In genomic region chr17:35044904-35045806, GRCm38 (mm10) we compare ENCODE assay signal across 9 mouse cellular contexts. TPM values are rescaled to one million over a fixed set of nuclear protein-coding genes. Genes with fewer than 3 reads are reported as not detected.
DNase-seq lines count a peak whose midpoint lies in the region; ATAC-seq and TF ChIP-seq lines count a peak whose summit lies in the region.
"Had no signal": no experiment of that assay in that cellular context is flagged by ENCODE, and none has a peak within 500 bp of the region (broad histone marks: within the 10 kb centered on the region; RNA-seq: fewer than 3 reads in every experiment).

No protein-coding gene starts in this region.

- H3K4me2 ChIP-seq in forebrain, embryonic 15.5 days (replicated peaks) = peak overlapping the region; percentile 84
- H3K4me2 ChIP-seq in liver, embryonic 14.5 days (ENCODE audit: low read depth) = peak overlapping the region; percentile 98

- H3K4me1 ChIP-seq in forebrain, embryonic 15.5 days = peaks cover 24% of the 10 kb centered on the region
- peaks cover 57% of the 10 kb centered on the region in 2 experiments for H3K4me1 ChIP-seq in liver, embryonic 14.5 days (replicated peaks; ENCODE audit: control insufficient read depth in 2 of 2, insufficient read depth in 2 of 2, low read length in 1 of 2)

- no peak overlapping the region; the same call in 1 of the 2 replicates for H3K9ac ChIP-seq in forebrain, embryonic 15.5 days (replicated peaks)
- H3K9ac ChIP-seq in liver, embryonic 14.5 days (replicated peaks) = peak overlapping the region; percentile 94

- H3K9me3 ChIP-seq in forebrain, embryonic 15.5 days = no peaks in the 10 kb centered on the region
- no peaks in the 10 kb centered on the region for H3K9me3 ChIP-seq in liver, embryonic 14.5 days (ENCODE audit: control insufficient read depth, low read length)

- peak; percentile 7 for DNase-seq in adrenal gland, postnatal 14 days
- DNase-seq in adrenal gland, adult (ENCODE audit: inconsistent age in 2 of 2, low spot score in 1 of 2) = no peak
- peak; percentile 55 to 78 (median 55) for DNase-seq in liver, embryonic 14.5 days (ENCODE audit: low read depth in 3 of 3, low spot score in 3 of 3)
- DNase-seq in frontal cortex, postnatal 14 days (ENCODE audit: low spot score in 2 of 2) = no peak
- no peak for DNase-seq in adrenal gland, adult 18-20 months (ENCODE audit: low spot score in 2 of 2)

- no peaks in the 10 kb centered on the region for H3K36me3 ChIP-seq in C2C12 (ENCODE audit: control insufficient read depth, insufficient read depth)
- no peaks in the 10 kb centered on the region for H3K36me3 ChIP-seq in forebrain, embryonic 15.5 days
- H3K36me3 ChIP-seq in liver, embryonic 14.5 days (replicated peaks; ENCODE audit: control insufficient read depth, insufficient read depth, low read depth) = no peaks in the 10 kb centered on the region

- WGBS in forebrain, embryonic 15.5 days = 87% methylated on average over 7 of the region's 7 CpGs
- WGBS in liver, embryonic 14.5 days (ENCODE audit: insufficient replicate concordance) = 24% methylated on average over 7 of the region's 7 CpGs

- peak; percentile 80 for TF ChIP-seq EP300 in liver, embryonic 14.5 days (IDR thresholded peaks at IDR 0.05; ENCODE audit: low read depth)

- no peak overlapping the region for H3K27ac ChIP-seq in forebrain, embryonic 15.5 days (replicated peaks)
- H3K27ac ChIP-seq in liver, embryonic 14.5 days = peak overlapping the region; percentile 81

- H3K27me3 ChIP-seq in C2C12 (ENCODE audit: control insufficient read depth, insufficient read depth, insufficient read length) = no peaks in the 10 kb centered on the region
- no peaks in the 10 kb centered on the region for H3K27me3 ChIP-seq in forebrain, embryonic 15.5 days
- no peaks in the 10 kb centered on the region for H3K27me3 ChIP-seq in liver, embryonic 14.5 days (ENCODE audit: control insufficient read depth, insufficient read depth, low read length)

- H3K79me2 ChIP-seq in C2C12 (ENCODE audit: control insufficient read depth, insufficient read depth) = peaks cover 14% of the 10 kb centered on the region

- no peak overlapping the region for H3ac ChIP-seq in C2C12 (ENCODE audit: control insufficient read depth, insufficient read length, low read depth)

- H3K79me3 ChIP-seq in C2C12 (ENCODE audit: low read depth) = no peaks in the 10 kb centered on the region

- ATAC-seq in forebrain, embryonic 15.5 days (replicated peaks) = no peak
- peak; percentile 32; the same call in 1 of the 2 replicates for ATAC-seq in liver, embryonic 14.5 days (ENCODE audit: insufficient read depth)
- ATAC-seq in activated CD4-positive, CD25-positive, alpha-beta regulatory T cell, adult 4 months = no peak

- TF ChIP-seq CTCF in C2C12 (IDR thresholded peaks at IDR 0.05; ENCODE audit: control insufficient read depth, insufficient read depth, insufficient read length) = no peak
- TF ChIP-seq CTCF in liver, embryonic 14.5 days (IDR thresholded peaks at IDR 0.05; ENCODE audit: low read depth) = no peak

- no peak overlapping the region for H3K4me3 ChIP-seq in C2C12 (ENCODE audit: insufficient read depth, poor library complexity, severe bottlenecking)
- peak overlapping the region; percentile 48 for H3K4me3 ChIP-seq in forebrain, embryonic 15.5 days
- peak overlapping the region; percentile 68 to 70 for H3K4me3 ChIP-seq in liver, embryonic 14.5 days (ENCODE audit: insufficient read depth in 1 of 2, low read depth in 2 of 2, low read length in 2 of 2)

TF ChIP-seq in C2C12, 6 proteins besides CTCF, POLR2A, EP300 and RAD21:
- TF ChIP-seq USF1 (IDR thresholded peaks at IDR 0.05; ENCODE audit: low read depth) (no peak), MAX (IDR thresholded peaks at IDR 0.05) (no peak), MYOD1 (IDR thresholded peaks at IDR 0.05; ENCODE audit: control insufficient read depth, insufficient read length, low read depth) (no peak), CEBPB (IDR thresholded peaks at IDR 0.05; ENCODE audit: low read depth) (peak; percentile 2)

RNA-seq across cellular contexts. Expression of gene Msh5, which starts 1.4 kb away (rescaled TPM):
- 1.8 and 3.6 TPM in 2 replicates for total RNA-seq in adrenal gland, postnatal 14 days (2021)
- polyA plus RNA-seq in C2C12 (2012; fragmentation: generic; extraction: Trizol) = 0.76 TPM
- polyA plus RNA-seq in forebrain, embryonic 15.5 days (2015; fragmentation: Nextera tagmentation; extraction: Ambion mirVana) = 2.8 and 3.2 TPM in 2 replicates
- 3.3 and 4.3 TPM in 2 replicates for polyA plus RNA-seq in liver, embryonic 14.5 days (2012; rRNA removed)
- 2.3 and 2.9 TPM in 2 replicates for polyA plus RNA-seq in liver, embryonic 14.5 days (2014; fragmentation: Nextera tagmentation; extraction: Ambion mirVana)
- 1 to 10 TPM; 1.3 to 1.6 TPM for polyA plus RNA-seq in activated CD4-positive, CD25-positive, alpha-beta regulatory T cell, adult 4 months (2017; shearing (Covaris generic))
- 1 to 10 TPM; 1.1 to 1.3 TPM for total RNA-seq in adrenal gland, adult 18-20 months (2021)

RNA-seq across cellular contexts. Expression of gene Clic1, which starts 4.6 kb away (rescaled TPM):
- 83.0 and 109 TPM in 2 replicates for total RNA-seq in adrenal gland, postnatal 14 days (2021)
- 509 TPM for polyA plus RNA-seq in C2C12 (2012; fragmentation: generic; extraction: Trizol)
- polyA plus RNA-seq in forebrain, embryonic 15.5 days (2015; fragmentation: Nextera tagmentation; extraction: Ambion mirVana) = 98.4 and 100 TPM in 2 replicates
- polyA plus RNA-seq in liver, embryonic 14.5 days (2012; rRNA removed) = 76.4 and 78.0 TPM in 2 replicates
- polyA plus RNA-seq in liver, embryonic 14.5 days (2014; fragmentation: Nextera tagmentation; extraction: Ambion mirVana) = 38.1 and 39.9 TPM in 2 replicates
- polyA plus RNA-seq in activated CD4-positive, CD25-positive, alpha-beta regulatory T cell, adult 4 months (2017; shearing (Covaris generic)) = 100 to 1,000 TPM; 464 to 670 TPM
- 10 to 100 TPM; 71.9 to 92.9 TPM for total RNA-seq in adrenal gland, adult 18-20 months (2021)

RNA-seq across cellular contexts. Expression of gene Ddah2, which starts 13.7 kb away (rescaled TPM):
- total RNA-seq in adrenal gland, postnatal 14 days (2021) = 24.2 and 30.6 TPM in 2 replicates
- 129 TPM for polyA plus RNA-seq in C2C12 (2012; fragmentation: generic; extraction: Trizol)
- polyA plus RNA-seq in forebrain, embryonic 15.5 days (2015; fragmentation: Nextera tagmentation; extraction: Ambion mirVana) = 540 and 556 TPM in 2 replicates
- polyA plus RNA-seq in liver, embryonic 14.5 days (2012; rRNA removed) = 12.0 and 12.3 TPM in 2 replicates
- 16.1 and 17.3 TPM in 2 replicates for polyA plus RNA-seq in liver, embryonic 14.5 days (2014; fragmentation: Nextera tagmentation; extraction: Ambion mirVana)
- 1 to 10 TPM in 1 of 2 experiments, under 1 TPM in 1; 0.36 to 1.8 TPM for polyA plus RNA-seq in activated CD4-positive, CD25-positive, alpha-beta regulatory T cell, adult 4 months (2017; shearing (Covaris generic))
- 10 to 100 TPM in 1 of 2 experiments, 1 to 10 TPM in 1; 9.1 to 17.0 TPM for total RNA-seq in adrenal gland, adult 18-20 months (2021)

RNA-seq across cellular contexts. Expression of gene Sapcd1, which starts 17.3 kb away (rescaled TPM):
- total RNA-seq in adrenal gland, postnatal 14 days (2021) = 1.3 and 1.7 TPM in 2 replicates
- 0.23 TPM for polyA plus RNA-seq in C2C12 (2012; fragmentation: generic; extraction: Trizol)
- 5.8 and 5.9 TPM in 2 replicates for polyA plus RNA-seq in forebrain, embryonic 15.5 days (2015; fragmentation: Nextera tagmentation; extraction: Ambion mirVana)
- 2.3 and 2.7 TPM in 2 replicates for polyA plus RNA-seq in liver, embryonic 14.5 days (2012; rRNA removed)
- 2.5 and 2.7 TPM in 2 replicates for polyA plus RNA-seq in liver, embryonic 14.5 days (2014; fragmentation: Nextera tagmentation; extraction: Ambion mirVana)
- polyA plus RNA-seq in activated CD4-positive, CD25-positive, alpha-beta regulatory T cell, adult 4 months (2017; shearing (Covaris generic)) = 1 to 10 TPM; 1.8 to 2.1 TPM
- under 1 TPM in 1 of 2 experiments, not detected in 1; 0.51 TPM for total RNA-seq in adrenal gland, adult 18-20 months (2021)

RNA-seq across cellular contexts. Expression of gene Ly6g6c, which starts 20.0 kb away (rescaled TPM):
- not detected in 2 replicates for total RNA-seq in adrenal gland, postnatal 14 days (2021)
- polyA plus RNA-seq in C2C12 (2012; fragmentation: generic; extraction: Trizol) = 0.12 TPM
- not detected in 2 replicates for polyA plus RNA-seq in forebrain, embryonic 15.5 days (2015; fragmentation: Nextera tagmentation; extraction: Ambion mirVana)
- 0.26 and 0.48 TPM in 2 replicates for polyA plus RNA-seq in liver, embryonic 14.5 days (2012; rRNA removed)
- 0.24 and 0.37 TPM in 2 replicates for polyA plus RNA-seq in liver, embryonic 14.5 days (2014; fragmentation: Nextera tagmentation; extraction: Ambion mirVana)
- polyA plus RNA-seq in activated CD4-positive, CD25-positive, alpha-beta regulatory T cell, adult 4 months (2017; shearing (Covaris generic)) = not detected
- not detected for total RNA-seq in adrenal gland, adult 18-20 months (2021)
- total RNA-seq: layer of hippocampus, adult 18-20 months had no signal

Comparison
In these comparisons a context has a peak if more than half of its experiments do, and no peak if none do; other contexts are left out.
1. DNase-seq: peak in adrenal gland, postnatal 14 days (single experiment) and liver, embryonic 14.5 days (3 of 3); none in adrenal gland, adult (0 of 2), frontal cortex, postnatal 14 days (0 of 2) and adrenal gland, adult 18-20 months (0 of 2).
2. RNA of gene Ddah2, which starts 13.7 kb away (polyA plus RNA-seq): 540 to 556 TPM in forebrain, embryonic 15.5 days, 129 TPM in C2C12 (single experiment) and 12.0 to 17.3 TPM in liver, embryonic 14.5 days; 0.36 to 1.8 TPM in activated CD4-positive, CD25-positive, alpha-beta regulatory T cell, adult 4 months; every median in the first group is over 4 times any median in the second.